Mouse (Mus musculus) gastrocnemius, adult 2 months (tissue): ENCODE results near the gene Carm1. TPM values are rescaled to one million over a fixed set of nuclear protein-coding genes. Genes with fewer than 3 reads are reported as not detected.
A peak's percentile ranks its signal among the peaks of the same experiment; 100 is the strongest.
"Not testable (repeated sequence)": the region's sequence is repeated elsewhere in the genome, so short reads cannot be mapped to it uniquely, and the experiment has no call there.

ENCODE experiments used
- DNase-seq: peaks from one replicate; pipeline ENCODE4 v3.0.0; 2022
- H3K27ac ChIP-seq: fragments of 200-600 bp; 2 replicates; pipeline ENCODE4 v1.8.1; 2022; ENCODE audit warnings: mild to moderate bottlenecking
- H3K4me3 ChIP-seq: fragments of 200-600 bp; 2 replicates; pipeline ENCODE4 v1.8.1; 2022; ENCODE audit warnings: mild to moderate bottlenecking, moderate library complexity
- CTCF ChIP-seq: fragments of 200-600 bp; IDR thresholded peaks from 2 replicates; pipeline ENCODE4 v1.8.1; 2022; ENCODE audit warnings: antibody characterized with exemption, mild to moderate bottlenecking, moderate library complexity
- intact Hi-C: fragments of 180-260 bp; cut with DNase I; formaldehyde crosslinking; loops from one replicate; pipeline ENCODE4 v1.15.1; 2025
- total RNA-seq, 2 experiments: library from RNA; stranded (reverse); gene quantifications; 2 replicates each; pipeline ENCODE4 v1.2.3; 2021

The Carm1 gene
- total RNA-seq, 2 experiments from 2014 or later: 54.6 to 57.2 TPM

GRCm38 (mm10) chr9:21517947-21518495, 28.7 kb upstream of the Carm1 start:
- Histone ChIP-seq H3K4me3 (no peak overlapping the region), H3K27ac (no peak overlapping the region)
- DNase-seq: no peak
- TF ChIP-seq CTCF: no peak
- intact Hi-C loops: no loop called here

- H3K4me3 ChIP-seq, DNase-seq, intact Hi-C loops, H3K27ac ChIP-seq: not testable (repeated sequence)
Measured at GRCm38 (mm10) chr9:21518690-21519089, 28.0 kb upstream of the Carm1 start.

- no peak for TF ChIP-seq CTCF
- intact Hi-C loops: no loop called here
- DNase-seq: no peak
- Histone ChIP-seq H3K27ac (peak overlapping the region; percentile 40; the same call in 1 of the 2 replicates), H3K4me3 (no peak overlapping the region)
Measured at GRCm38 (mm10) chr9:21525142-21525936, 21.4 kb upstream of the Carm1 start.

GRCm38 (mm10) chr9:21525937-21526633, 20.6 kb upstream of the Carm1 start, which contains the start of gene AB124611:
Gene AB124611, plus strand, starts transcription at chr9:21526176.
- DNase-seq: no peak
- TF ChIP-seq CTCF: no peak
- peak within 1 kb of the TSS; percentile 47 for H3K4me3 ChIP-seq
- intact Hi-C loops: no loop called here
- peak within 1 kb of the TSS; percentile 40; the same call in 1 of the 2 replicates for H3K27ac ChIP-seq

GRCm38 (mm10) chr9:21526634-21526944, 20.1 kb upstream of the Carm1 start:
- Histone ChIP-seq H3K4me3 (no peak overlapping the region), H3K27ac (0 out of 2 replicates have a peak overlapping the region, but pooled peaks have one; percentile 24)
- intact Hi-C loops: no loop called here
- TF ChIP-seq CTCF: no peak
- DNase-seq: no peak

GRCm38 (mm10) chr9:21527100-21527801, 19.4 kb upstream of the Carm1 start:
- TF ChIP-seq CTCF: no peak
- Histone ChIP-seq H3K27ac (no peak overlapping the region), H3K4me3 (no peak overlapping the region)
- intact Hi-C loops: no loop called here
- DNase-seq: no peak

- no peak overlapping the region for H3K27ac ChIP-seq
- DNase-seq: no peak
- intact Hi-C loops: no loop called here
- H3K4me3 ChIP-seq: no peak overlapping the region
- TF ChIP-seq CTCF: no peak
Measured at GRCm38 (mm10) chr9:21527917-21528324, 18.8 kb upstream of the Carm1 start.

- no peak overlapping the region for H3K4me3 ChIP-seq
- intact Hi-C loops: no loop called here
- TF ChIP-seq CTCF: no peak
- DNase-seq: no peak
- H3K27ac ChIP-seq: no peak overlapping the region
Measured at GRCm38 (mm10) chr9:21536501-21536900, 10.2 kb upstream of the Carm1 start.

GRCm38 (mm10) chr9:21537009-21537408, 9.7 kb upstream of the Carm1 start:
- TF ChIP-seq CTCF: no peak
- intact Hi-C loops: no loop called here
- no peak overlapping the region for H3K27ac ChIP-seq
- H3K4me3 ChIP-seq: no peak overlapping the region
- DNase-seq: no peak

GRCm38 (mm10) chr9:21539981-21540753, 6.5 kb upstream of the Carm1 start:
- TF ChIP-seq CTCF: no peak
- Histone ChIP-seq H3K4me3 (no peak overlapping the region), H3K27ac (no peak overlapping the region)
- intact Hi-C loops: no loop called here
- DNase-seq: no peak

GRCm38 (mm10) chr9:21542001-21542400, 4.7 kb upstream of the Carm1 start:
- H3K27ac ChIP-seq, DNase-seq, H3K4me3 ChIP-seq, intact Hi-C loops: not testable (repeated sequence)

GRCm38 (mm10) chr9:21545351-21545915, 1.3 kb upstream of the Carm1 start:
- intact Hi-C loops: no loop called here
- H3K4me3 ChIP-seq: peak overlapping the region; percentile 88
- DNase-seq: no peak
- TF ChIP-seq CTCF: no peak
- H3K27ac ChIP-seq: peak overlapping the region; percentile 93
